Mouse (Mus musculus): ENCODE results near the gene Prorsd1.

The Prorsd1 gene

GRCm38 (mm10) chr11:29503948-29504893, 10.6 kb downstream of the Prorsd1 start:
- DNase-seq (ENCODE audit: low read depth, low spot score), result no peak

- no peak for DNase-seq (ENCODE audit: low read depth, low spot score)
Observed at GRCm38 (mm10) chr11:29496962-29497361, 17.9 kb downstream of the Prorsd1 start.

DNA sequence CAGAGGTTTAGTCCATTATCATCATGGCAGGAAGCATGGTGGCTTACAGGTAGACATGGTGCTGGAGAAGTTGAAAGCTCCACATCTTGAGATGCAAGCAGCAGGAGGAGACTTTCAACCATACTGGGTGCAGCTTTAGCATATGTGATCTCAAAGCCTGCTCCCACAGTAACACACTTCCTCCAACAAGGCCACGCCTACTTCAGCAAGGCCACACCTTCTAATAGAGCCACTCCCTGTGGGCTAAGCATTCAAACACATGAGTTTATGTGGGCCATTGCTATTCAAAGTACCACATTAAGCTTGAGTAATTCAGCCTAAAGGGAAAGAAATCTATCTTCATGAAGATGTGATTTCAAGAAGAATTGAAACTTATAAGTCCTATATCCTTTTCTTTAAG, 21.7 kb downstream of the Prorsd1 start:
- no peak for DNase-seq (ENCODE audit: low read depth, low spot score)

DNA sequence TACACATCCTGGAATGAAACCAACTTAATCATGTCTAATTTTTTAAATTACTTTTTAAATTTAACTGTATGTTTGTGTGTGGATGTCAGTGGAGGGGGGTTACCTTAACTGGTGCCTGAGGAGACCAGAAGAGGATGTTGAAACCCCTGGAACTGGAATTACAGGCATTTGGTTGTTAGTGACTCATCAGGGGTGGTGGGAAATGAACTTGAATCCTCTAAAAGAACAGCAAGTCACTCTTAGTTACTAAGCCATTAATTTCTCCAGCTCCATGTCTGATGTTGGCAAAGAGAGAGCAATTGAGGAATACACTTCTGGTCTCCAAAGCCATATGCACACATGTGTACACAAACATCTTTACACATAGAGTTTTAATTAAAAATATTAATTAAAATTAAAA, 40.2 kb downstream of the Prorsd1 start:
- no peak for DNase-seq (ENCODE audit: low read depth, low spot score)
